Mouse (Mus musculus) hematopoietic multipotent progenitor cell, adult 10-12 weeks (in vitro differentiated cells): ENCODE measurements around the gene Kcnc3. TPM values are rescaled to one million over a fixed set of nuclear protein-coding genes. Genes with fewer than 3 reads are reported as not detected.

Experiments used
- polyA plus RNA-seq: library from polyadenylated mRNA; stranded (reverse); fragments of >175 nt; gene quantifications from 2 replicates; pipeline ENCODE4 v1.2.3, GENCODE M21; 2012; ENCODE audit warnings: low replicate concordance

Gene Kcnc3
- 10.8 and 21.7 TPM in 2 replicates for polyA plus RNA-seq

GRCm38 (mm10) chr7:44590402-44591347 is at the start of gene Kcnc3:
Gene Kcnc3 (plus strand): TSS chr7:44590664.

GRCm38 (mm10) chr7:44548497-44549087 is 41.9 kb upstream of the Kcnc3 start, which contains the start of gene Pold1:
Gene Pold1 (minus strand): TSS chr7:44548849.

GRCm38 (mm10) chr7:44553826-44554225 is 36.6 kb upstream of the Kcnc3 start, which contains the start of gene Nr1h2:
Gene Nr1h2 (minus strand): TSS chr7:44553951.

GRCm38 (mm10) chr7:44572213-44572701 is 18.2 kb upstream of the Kcnc3 start, which contains the start of gene Napsa:
Gene Napsa (plus strand): TSS chr7:44572380.

Other genes with a start within 250 kb of the Kcnc3 start
- 0.90 and 1.6 TPM in 2 replicates for gene Syt3, start 206.6 kb upstream of the Kcnc3 start, polyA plus RNA-seq
- gene 1700008O03Rik, start 204.8 kb upstream of the Kcnc3 start, polyA plus RNA-seq: 0.36 and 0.40 TPM in 2 replicates
- not detected in 2 replicates for gene Lrrc4b, start 161.6 kb upstream of the Kcnc3 start, polyA plus RNA-seq
- not detected in 2 replicates for gene Aspdh, start 125.3 kb upstream of the Kcnc3 start, polyA plus RNA-seq
- 245 and 532 TPM in 2 replicates for gene Josd2, start 122.7 kb upstream of the Kcnc3 start, polyA plus RNA-seq
- 279 and 432 TPM in 2 replicates for gene Emc10, start 94.1 kb upstream of the Kcnc3 start, polyA plus RNA-seq
- gene Fam71e1, start 94.1 kb upstream of the Kcnc3 start, polyA plus RNA-seq: 18.2 and 39.1 TPM in 2 replicates
- gene Mybpc2, start 66.0 kb upstream of the Kcnc3 start, polyA plus RNA-seq: 0.61 and 1.4 TPM in 2 replicates
- 694 and 1,266 TPM in 2 replicates for gene Spib, start 58.6 kb upstream of the Kcnc3 start, polyA plus RNA-seq
- gene Pold1, start 41.8 kb upstream of the Kcnc3 start, polyA plus RNA-seq: 150 and 176 TPM in 2 replicates
- gene Nr1h2, start 36.7 kb upstream of the Kcnc3 start, polyA plus RNA-seq: 388 and 706 TPM in 2 replicates
- gene Napsa, start 18.3 kb upstream of the Kcnc3 start, polyA plus RNA-seq: 103 and 215 TPM in 2 replicates
- 0.33 and 0.61 TPM in 2 replicates for gene Myh14, start 80.2 kb downstream of the Kcnc3 start, polyA plus RNA-seq
- gene Izumo2, start 118.1 kb downstream of the Kcnc3 start, polyA plus RNA-seq: not detected in 2 replicates
- gene Vrk3, start 157.7 kb downstream of the Kcnc3 start, polyA plus RNA-seq: 76.5 and 90.1 TPM in 2 replicates
- 0.04 and 0.13 TPM in 2 replicates for gene Zfp473, start 160.4 kb downstream of the Kcnc3 start, polyA plus RNA-seq
- gene Nup62, start 225.4 kb downstream of the Kcnc3 start, polyA plus RNA-seq: 31.2 and 81.5 TPM in 2 replicates
- gene Il4i1, start 225.7 kb downstream of the Kcnc3 start, polyA plus RNA-seq: 150 and 240 TPM in 2 replicates
- 25.4 and 45.2 TPM in 2 replicates for gene Atf5, start 226.0 kb downstream of the Kcnc3 start, polyA plus RNA-seq